Mouse (Mus musculus) adrenal gland, postnatal 36 days (tissue): ENCODE measurements around the gene Ptma. TPM values are rescaled to one million over a fixed set of nuclear protein-coding genes. Genes with fewer than 3 reads are reported as not detected.
"Not testable (repeated sequence)": the region's sequence is repeated elsewhere in the genome, so short reads cannot be mapped to it uniquely, and the experiment has no call there.

Source experiments
- DNase-seq, 2 experiments: peaks; one replicate each; pipeline ENCODE4 v3.0.0; 2021; ENCODE audit warnings: mixed read lengths in 1 of 2
- total RNA-seq, 2 experiments: library from RNA; stranded (reverse); gene quantifications; 2 replicates each; pipeline ENCODE4 v1.2.3; 2021

Gene Ptma
- total RNA-seq, 2 experiments from 2014 or later: 546 to 552 TPM

DNA sequence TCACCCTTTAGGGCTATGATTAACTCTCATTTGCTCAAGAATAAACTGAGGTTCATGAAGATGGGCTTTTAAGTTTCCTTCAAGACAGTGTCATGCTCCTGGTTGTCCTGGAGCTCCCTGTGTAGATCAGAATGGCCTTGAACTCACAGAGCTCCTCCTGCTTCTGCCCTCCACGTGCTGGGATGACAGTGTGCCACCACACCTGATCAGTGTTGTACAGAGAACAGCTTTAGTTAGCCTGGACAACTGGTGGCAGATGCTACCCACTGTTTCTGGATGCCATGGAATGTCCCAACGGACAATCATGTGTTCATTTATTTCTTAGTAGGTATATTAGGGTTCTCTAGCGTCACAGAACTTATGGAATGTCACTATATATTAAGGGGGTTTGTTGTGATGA is 9.4 kb upstream of the Ptma start:
- DNase-seq: no peak

DNA sequence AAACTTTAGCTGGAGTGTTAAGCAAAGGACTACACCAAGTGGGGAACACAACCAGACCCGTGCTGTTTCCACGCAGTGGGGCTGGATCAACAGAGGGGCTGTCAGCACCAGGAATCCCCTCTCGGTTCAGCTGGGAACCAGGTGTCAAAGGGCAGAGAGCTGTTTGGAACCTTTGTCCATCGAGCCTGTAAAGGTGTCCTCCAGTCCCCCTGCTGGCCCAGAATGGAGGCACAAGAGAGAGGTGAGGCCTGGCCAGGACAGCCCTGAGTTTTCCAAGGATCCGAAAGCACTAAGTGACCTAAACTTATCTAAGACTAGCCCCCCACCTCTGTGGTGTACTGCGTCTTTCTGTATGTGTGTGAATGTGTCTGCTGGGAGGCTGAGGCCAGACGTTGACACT is 6.2 kb upstream of the Ptma start:
- DNase-seq: peak; percentile 48 to 57

DNA sequence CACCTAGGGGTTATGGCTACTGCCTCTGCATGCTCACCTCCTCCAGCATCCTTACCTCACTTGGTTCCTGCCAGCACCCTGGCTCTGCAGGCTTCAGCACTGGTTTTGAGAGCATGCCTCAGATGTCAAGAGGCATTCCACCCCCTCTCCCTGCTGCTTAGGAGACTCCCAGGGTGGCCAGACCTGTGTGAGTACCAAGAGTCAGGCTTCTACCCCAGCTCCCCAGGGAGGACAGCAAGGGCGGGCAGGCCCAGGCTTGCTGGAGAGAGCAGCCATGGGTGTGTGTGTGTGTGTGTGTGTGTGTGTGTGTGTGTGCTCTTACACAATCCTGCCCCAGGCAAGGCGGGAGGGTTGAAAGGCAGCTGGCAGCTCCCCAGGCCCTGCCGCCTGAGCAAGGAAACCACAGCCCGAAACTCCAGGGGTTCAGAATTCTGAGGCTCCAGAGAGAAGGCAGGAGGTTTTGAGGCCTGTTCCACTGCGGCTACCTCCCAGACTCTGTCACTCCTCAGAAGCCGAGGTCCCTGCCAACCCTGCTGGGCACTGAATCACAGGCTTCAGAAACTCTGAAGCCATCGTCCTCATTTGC is 4.1 kb upstream of the Ptma start:
- DNase-seq: peak; percentile 51 to 70

DNA sequence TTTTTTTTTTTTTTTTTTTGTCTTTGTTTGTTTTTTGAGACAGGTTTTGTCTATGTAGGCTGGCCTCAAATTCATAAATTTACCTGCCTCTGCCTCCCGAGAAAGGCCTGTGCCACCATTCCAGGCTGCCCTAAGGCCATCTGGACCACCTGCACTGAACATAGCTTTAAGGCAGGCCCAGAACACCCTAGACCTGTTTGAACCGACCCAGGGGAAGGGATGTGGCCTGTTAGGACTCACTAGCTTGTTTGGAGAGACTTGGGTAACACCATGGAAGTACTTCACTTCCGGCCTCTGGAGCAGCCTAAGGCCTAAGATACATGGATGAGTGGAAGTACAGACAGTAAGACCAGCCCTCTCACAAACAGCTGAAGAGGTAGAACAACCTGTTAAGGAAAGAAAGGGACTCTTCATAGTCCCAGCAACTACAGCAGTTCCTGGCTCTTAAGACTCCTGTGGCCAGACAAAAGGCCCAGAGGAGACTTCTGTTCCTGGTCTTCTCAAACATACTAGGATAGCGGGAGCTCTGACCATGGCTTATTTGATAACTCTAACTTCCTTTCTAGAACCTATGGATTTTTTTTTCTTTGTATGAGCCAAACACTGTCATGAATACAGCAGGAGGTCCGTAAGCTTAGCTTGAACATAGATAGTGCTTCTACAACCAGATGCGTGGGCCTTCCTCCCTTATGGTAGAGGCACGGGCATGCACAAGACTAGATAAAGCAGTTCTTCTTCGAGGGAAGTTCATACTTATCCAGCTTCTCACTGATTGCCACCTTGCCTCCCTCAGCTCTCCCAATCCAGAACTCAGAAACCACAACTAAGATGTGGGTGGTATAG is 2.5 kb upstream of the Ptma start:
- no peak for DNase-seq

DNA sequence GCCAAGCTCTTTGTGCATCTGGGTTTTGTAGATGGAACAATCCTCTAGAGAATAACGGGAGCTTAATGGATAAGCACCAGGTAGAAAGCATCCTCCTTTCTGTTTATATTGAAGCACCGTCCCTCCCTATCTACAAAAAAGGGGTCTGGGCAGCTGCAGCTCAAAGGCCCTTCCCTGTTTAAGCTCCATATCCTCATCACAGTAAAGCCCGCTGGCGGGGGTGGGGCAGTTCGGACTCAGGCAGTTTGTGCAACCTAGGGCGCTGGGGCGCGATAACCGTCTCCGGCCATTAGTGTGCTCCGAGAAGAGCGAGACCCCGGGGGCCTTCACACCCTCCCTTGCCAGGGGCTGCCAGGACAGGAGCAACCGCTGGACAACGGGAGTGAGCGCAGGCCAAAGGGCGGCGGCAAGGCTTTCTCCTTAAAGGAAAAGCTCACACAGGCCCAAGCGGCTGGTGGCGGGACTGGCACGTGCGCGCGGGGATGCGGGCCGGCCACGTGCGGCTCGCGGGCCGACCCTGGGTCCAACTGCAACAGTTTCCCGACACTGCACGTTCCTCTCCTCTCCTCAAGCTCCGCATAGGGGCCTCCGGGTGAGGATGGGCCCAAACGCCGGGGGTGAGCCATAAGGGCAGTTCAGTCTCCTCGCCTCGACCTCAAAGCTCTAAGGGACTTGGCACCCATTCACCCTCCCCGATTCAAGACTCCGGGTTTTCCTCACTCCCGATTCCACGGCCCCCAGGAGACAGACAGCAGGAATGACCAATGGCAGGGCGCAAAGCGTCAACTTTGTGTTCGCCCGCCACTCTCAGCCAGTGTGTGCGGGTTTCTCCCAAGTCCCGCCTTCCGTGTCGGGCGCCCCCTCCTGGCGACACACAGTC is 1.7 kb upstream of the Ptma start:
- peak; percentile 99 for DNase-seq

DNA sequence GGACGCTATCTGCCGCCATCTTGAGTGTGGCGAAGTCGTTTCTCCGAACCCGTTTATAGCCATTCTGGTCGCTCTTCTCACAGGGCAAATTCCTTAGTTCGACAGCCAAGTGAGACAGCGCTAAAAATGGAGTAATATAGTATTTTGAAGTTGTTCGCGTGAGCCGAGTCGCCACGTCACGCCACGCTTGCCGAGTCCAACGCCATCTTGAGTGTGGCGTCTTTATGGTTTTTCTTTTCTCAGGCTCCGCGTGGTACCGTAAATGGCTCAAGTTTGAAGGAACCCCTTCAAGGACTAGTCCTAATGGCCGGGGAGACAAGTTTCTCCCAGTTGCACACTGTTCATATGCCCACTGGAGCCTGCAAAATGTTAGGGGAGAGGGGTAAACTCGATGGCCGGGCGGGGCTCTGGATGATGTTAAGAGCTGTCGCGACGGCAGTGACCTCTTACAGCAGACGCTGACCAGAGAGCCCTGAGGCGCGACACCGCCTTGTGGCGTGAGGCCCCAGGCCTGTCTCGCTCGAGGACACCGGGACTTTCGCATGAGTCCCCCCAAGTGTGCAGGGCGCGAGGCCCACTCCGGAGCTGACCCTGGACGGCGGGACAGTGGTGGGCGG is 919 bp upstream of the Ptma start:
- peak in 1 of 2 experiments; percentile 70 for DNase-seq

DNA sequence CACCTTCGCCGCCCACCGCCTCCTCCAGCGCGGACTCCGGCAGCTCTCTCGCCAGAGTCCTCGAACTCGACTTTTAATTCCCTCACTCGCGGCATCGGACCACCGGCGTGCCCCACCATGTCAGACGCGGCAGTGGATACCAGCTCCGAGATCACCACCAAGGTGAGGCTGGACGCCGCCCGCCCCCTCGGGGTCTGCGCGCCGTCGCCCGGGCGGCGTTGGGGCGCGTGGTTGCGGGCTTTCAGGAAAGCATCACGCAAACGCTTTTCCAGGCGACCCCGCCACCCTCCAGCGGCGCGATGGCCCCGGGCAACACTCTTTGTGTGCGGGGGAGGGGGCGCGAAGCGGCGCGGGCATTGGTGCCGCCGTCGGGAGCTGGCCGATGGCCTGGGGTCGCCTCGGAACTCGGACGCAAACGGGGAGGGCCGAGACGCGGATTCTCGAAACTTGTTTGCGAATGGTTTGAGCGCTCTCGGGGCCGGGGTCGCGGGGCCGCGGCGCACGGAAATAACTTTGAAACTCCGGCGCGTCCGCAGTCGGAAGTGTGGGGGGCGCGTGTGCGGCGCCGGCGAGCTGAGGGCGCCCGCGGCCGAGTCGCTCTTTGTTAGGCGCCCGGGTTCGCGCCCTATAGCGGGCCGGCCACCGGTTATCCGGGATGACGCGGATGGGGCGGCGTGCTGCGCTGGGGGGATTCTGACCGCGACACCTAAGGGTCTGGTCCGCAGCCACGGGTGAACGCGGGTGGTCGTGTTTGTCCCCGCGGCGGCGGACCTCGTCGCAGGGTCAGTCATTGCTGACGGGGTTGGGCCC is 468 bp downstream of the Ptma start:
- DNase-seq: peak; percentile 45 to 60

DNA sequence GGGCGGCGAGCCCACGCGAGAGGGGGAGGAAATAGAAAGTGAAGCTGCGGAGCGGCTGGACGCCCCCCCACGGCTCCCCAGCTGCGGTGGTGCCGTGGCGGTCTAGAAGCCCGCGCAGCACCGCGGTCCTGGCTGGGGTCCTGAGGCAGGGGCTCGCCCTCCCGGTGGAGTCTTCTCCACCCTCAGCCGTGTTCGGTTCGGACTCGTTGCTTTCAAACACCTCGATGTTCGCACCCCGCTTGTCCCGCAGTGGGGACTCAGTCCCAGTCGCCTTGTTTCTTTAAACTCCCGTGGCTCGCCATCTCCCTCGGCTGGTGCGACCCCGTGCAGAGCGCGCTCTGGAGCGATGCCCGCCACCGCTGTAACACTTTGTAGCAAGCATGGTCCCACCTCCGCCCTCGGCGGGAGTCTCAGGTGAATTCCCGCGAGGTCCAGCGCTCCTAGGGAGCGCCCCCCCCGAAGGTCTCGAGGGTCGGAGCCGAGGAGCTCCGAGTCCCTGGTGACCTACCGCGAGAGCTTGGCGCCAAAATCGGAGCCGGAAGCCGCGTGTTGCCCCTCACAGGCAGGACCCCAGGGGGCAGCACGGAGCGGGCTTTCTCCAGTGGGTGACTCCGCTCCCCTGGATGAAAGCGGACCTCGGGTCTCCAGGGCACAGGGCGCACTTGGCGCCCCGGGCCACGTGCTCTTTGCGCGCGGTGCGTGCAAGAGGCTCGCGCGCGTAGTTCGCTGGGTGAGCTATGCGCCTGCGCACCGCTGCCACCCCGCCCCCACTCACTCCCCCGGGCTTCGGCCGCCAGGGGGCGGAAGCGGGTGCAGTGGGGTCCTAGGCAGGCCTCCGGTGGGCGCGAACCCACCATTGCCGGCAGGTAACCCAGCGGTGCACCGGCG is 1.3 kb downstream of the Ptma start:
- DNase-seq: peak; percentile 92 to 95

DNA sequence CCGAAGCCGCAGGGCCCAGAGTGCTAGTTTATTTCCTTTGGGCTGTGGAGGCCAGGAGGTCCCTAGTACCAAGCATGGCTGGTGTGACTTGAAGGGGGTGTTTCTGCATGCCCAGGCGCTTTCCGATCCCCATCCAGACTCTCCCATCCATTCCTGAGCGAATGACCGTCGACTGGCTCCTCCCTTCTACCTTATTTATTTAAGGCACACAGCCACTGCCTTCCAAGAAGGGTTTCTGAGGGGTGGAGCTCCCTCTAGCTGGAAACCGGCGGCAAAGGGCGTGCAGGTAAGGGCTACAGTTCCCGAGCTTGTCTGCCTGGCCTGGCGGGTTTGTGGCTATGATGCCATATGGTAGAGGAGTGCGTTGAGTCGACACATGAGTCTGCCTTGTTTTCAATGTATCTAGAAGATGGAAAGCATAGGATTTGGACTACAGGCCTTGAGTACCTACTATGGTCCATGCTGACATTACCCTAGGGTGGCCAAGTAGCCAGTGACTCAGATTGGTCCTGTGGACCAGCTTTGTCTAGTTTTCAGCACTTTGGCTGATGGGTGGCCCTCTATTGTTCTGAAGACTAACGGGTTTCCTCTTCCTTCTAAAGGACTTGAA is 2.1 kb downstream of the Ptma start:
- peak; percentile 45 to 59 for DNase-seq

DNA sequence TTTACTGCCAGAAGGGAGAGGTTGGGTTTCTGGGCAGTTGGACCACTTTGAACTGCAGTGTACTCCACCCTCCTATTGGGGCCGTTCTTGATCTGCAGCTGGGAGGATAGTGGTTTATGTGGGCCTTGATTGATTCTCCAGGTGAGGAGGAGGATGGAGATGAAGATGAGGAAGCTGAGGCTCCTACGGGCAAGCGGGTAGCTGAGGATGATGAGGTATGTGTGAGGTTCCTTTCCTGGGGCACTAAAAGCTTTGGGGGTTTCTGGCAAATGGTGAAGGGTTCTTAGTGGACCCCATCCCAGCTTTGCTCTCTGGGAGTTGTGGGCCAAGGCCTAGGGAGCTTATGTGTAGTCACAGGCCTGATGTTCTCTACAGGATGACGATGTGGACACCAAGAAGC is 3.1 kb downstream of the Ptma start:
- DNase-seq: no peak

DNA sequence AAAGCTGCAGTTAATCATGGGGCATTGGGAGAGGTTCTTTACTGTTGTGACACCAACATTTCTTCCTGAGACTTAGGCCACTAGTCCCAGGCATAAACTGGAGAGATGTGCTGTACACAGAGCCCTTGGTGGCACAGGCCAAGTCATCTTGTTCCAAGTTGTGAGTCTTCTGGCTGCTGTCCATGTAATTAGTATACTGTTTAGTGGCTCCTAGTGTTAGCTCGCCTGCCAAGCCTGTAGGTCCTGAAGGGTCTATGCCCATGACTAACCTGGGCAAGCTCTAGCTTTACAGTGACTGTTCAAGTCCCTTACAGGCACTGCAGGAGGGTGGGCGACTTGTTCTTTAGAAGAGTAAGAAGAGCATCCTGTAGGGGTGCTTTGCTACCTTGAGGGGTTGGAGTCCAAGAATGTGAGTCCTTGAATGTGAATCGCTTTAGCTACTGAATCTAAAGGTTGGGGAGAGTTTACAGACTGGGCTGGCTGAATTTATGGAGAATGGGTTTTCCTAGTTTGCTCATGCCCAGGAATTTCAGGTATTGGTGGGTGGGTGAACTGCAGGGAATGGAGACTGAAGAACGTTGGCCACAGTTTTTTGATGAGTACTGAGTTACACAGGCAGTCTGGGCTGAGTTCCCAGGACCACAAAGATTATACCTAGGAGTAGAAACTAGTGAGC is 4.5 kb downstream of the Ptma start:
- DNase-seq: no peak

DNA sequence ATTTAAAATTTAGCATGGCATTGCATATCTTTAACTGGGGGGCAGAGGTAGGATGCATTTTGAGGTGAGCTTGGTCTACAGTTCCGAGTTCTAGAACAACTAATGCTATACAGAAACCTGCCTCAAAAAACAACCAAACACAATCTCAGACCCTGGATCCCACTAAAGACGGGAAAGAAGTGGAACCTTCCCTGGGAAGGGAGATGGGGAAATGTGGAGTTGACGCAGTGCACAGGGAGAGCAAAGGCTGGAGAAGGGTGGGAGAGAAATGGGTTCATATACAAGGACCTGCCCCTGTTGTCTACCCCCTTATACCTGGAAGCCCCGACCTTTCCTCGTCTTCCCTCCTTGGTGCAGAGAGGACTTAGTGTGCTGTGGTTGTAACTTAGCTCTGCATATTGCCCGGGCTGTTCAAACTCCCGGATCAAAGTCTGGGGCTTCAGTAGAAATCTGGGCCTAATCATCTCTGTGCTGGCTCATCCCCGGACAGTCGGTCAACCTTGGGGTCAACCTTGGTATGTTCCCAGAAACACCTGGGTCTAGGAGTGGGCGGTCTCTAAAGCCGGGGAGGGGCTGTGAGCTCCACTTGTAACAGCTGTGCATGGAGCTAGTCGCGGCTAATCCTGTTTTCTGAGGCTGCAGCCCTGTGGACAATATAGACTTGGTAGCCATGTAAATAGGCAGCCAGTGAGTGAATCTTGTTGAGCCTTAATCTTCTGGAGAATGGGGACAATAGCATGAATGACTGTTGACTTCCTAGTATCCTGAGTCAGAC is 5.2 kb downstream of the Ptma start:
- DNase-seq: no peak

DNA sequence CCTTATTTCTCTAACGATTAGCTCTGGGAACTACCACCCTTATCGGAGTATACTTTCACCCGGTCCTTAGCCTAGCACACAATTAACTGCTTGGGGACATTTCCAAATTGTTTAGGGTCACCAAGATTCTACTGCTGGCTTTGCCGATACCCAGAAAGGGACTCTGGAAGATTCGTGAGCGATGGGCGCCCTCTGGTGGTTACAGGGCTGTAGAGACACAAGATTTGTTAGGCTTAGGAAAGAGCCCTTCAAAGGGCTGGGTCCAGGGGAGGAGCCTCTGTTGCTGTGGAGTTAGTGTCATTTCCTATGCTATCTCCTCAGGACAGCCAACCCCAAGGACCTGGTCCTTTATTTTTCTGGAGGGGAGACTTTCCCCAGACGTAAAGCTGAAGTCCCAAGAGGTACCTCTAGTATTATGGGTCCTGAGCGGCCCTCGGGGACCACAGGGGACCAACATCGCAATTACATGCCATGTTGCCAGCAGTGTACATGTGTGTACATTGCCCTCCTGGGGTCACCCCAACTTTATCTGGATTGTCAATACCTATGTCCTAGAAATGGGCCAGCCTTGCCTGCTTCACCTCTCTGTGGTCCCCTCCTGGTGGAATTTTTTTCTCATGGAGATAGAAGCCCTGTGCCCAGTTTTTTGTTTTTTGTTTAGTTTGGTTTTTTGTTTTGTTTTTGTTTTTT is 6.0 kb downstream of the Ptma start:
- peak; percentile 95 to 97 for DNase-seq

DNA sequence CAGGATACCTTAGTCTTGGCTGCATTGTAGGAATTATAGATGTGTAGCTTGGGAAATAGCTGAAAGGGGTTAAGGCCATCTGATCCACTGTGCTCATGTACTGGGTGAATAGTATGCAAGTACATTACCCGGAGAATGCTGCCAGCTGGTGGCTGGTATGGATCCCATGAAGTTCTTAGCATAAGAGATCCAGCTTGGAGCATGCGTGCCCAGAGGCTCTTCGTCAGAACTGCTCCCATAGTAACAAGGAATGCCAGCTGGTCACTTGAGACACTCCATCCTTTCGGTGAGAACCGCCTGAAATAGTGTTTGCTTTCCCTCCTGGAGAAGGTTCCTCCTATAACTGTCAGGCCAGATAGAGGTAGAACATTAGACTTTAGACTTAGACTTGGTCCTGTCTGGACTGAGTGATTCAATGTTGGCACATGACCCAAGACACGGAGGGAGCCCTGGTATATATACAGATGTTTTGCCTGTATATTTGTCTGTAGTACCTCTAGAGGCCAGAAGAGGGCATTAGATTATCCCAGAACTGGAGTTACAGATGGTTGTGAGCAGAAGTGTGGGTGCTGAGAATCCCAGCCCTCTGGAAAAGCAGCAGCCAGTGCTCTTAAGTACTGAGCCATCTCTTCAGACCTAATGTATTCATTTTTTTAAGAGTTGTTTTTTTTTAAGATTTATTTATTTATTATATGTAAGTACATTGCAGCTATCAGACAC is 7.0 kb downstream of the Ptma start:
- no peak for DNase-seq

DNA sequence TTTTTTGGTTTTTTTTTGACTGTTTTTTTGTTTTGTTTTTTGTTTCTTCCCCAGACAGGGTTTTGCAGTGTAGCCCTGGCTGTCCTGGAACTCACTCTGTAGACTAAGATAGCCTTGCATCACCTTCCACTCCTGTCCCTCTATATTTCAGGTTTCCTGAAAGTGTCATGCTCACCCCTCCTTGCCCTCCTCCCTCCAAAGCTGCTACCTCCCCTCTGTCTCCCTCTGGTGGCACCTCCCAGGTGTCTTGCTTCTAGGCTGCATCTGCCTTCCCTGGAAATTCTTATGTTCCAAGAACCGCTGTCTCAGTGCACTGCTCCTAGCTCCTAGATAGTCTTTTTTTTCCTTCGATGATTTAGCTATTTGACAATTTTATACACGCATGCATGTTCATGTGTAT is 11.9 kb downstream of the Ptma start:
- no peak for DNase-seq

DNA sequence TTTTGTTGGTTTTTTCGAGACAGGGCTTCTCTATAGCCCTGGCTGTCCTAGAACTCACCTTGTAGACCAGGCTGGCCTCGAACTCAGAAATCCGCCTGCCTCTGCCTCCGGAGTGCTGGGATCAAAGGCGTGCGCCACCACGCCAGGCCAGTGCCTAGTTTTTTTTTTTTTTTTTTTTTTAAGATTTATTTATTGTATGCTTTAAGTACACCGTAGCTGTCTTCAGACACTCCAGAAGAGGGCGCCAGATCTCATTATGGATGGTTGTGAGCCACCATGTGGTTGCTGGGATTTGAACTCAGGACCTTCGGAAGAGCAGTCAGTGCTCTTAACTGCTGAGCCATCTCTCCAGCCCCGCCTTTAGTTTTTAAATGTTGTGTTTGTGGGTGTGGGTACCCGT is 13.1 kb downstream of the Ptma start:
- DNase-seq: not testable (repeated sequence)

DNA sequence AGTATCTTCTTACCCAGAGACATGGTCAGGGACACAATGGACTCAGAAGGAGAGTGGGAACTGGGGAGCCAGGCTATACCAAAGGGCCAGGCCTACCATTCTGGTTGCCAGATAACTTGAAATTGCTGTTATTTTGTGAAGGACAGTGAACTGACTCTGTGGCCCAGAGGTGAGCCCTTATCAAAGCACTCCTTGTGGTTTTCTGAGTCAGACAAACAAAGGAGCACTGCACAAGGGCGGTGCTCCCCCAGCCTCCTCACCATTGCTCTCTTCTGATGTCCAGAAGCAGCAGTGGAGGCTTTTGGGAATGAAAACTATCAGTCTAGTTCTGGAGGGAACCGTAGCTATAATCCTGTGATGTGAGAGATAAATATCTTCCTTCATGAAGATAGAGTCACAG is 16.1 kb downstream of the Ptma start:
- no peak for DNase-seq
